Mouse (Mus musculus): Measurements from ENCODE around the gene Scyl1.

- TF ChIP-seq CTCF (IDR thresholded peaks at IDR 0.05; ENCODE audit: borderline replicate concordance, insufficient read depth, low read depth, low read length) (no peak), POLR2A (IDR thresholded peaks at IDR 0.05; ENCODE audit: borderline replicate concordance, insufficient read depth, low read length) (no peak)
Observed at GRCm38 (mm10) chr19:5728631-5729443, 42.4 kb downstream of the Scyl1 start.
